Mouse (Mus musculus): ENCODE data around the gene Ralgps2. TPM values are rescaled to one million over a fixed set of nuclear protein-coding genes. Genes with fewer than 3 reads are reported as not detected.

Gene Ralgps2
- polyA plus RNA-seq, 1 experiment from 2014 or later: 34.1 TPM

GRCm38 (mm10) chr1:156901689-156902088 is 37.7 kb downstream of the Ralgps2 start:
- no peak for TF ChIP-seq CTCF (IDR thresholded peaks at IDR 0.05; ENCODE audit: low read depth)
- no peak overlapping the region for H3K4me2 ChIP-seq (replicated peaks; ENCODE audit: low read depth)
- 88% methylated on average over 6 of the region's 6 CpGs for WGBS
- H3K36me3 ChIP-seq (ENCODE audit: control insufficient read depth, insufficient read depth): 0 out of 2 replicates have a peak, but pooled peaks cover 4% of the 10 kb centered on the region
- H3K9me3 ChIP-seq (ENCODE audit: control insufficient read depth): no peaks in the 10 kb centered on the region
- no peaks in the 10 kb centered on the region for H3K27me3 ChIP-seq (replicated peaks; ENCODE audit: control insufficient read depth, insufficient read depth, low read length)
- H3K4me1 ChIP-seq (replicated peaks; ENCODE audit: control insufficient read depth, insufficient read depth, low read length): no peaks in the 10 kb centered on the region; the same call in 1 of the 2 replicates
- no peak overlapping the region for H3K27ac ChIP-seq (ENCODE audit: low read depth, low read length)
- no peak for ATAC-seq
- no peak overlapping the region for H3K9ac ChIP-seq (ENCODE audit: low read depth, low read length)
- H3K4me3 ChIP-seq (ENCODE audit: low read depth, low read length): no peak overlapping the region

GRCm38 (mm10) chr1:156891561-156891960 is 47.9 kb downstream of the Ralgps2 start:
- no peak overlapping the region for H3K4me2 ChIP-seq (replicated peaks; ENCODE audit: low read depth)
- H3K36me3 ChIP-seq (ENCODE audit: control insufficient read depth, insufficient read depth): peaks cover 3% of the 10 kb centered on the region; the same call in 1 of the 2 replicates
- peak; percentile 43 for TF ChIP-seq CTCF (IDR thresholded peaks at IDR 0.05; ENCODE audit: low read depth)
- H3K4me3 ChIP-seq (ENCODE audit: low read depth, low read length): no peak overlapping the region
- H3K9me3 ChIP-seq (ENCODE audit: control insufficient read depth): no peaks in the 10 kb centered on the region
- H3K27me3 ChIP-seq (replicated peaks; ENCODE audit: control insufficient read depth, insufficient read depth, low read length): no peaks in the 10 kb centered on the region
- H3K4me1 ChIP-seq (replicated peaks; ENCODE audit: control insufficient read depth, insufficient read depth, low read length): no peaks in the 10 kb centered on the region
- no peak overlapping the region for H3K27ac ChIP-seq (ENCODE audit: low read depth, low read length)
- WGBS: 93% methylated on average over 4 of the region's 4 CpGs
- no peak overlapping the region for H3K9ac ChIP-seq (ENCODE audit: low read depth, low read length)
- no peak for ATAC-seq

- Histone ChIP-seq H3K27me3 (replicated peaks; ENCODE audit: control insufficient read depth, insufficient read depth, low read length) (no peaks in the 10 kb centered on the region), H3K27ac (ENCODE audit: low read depth, low read length) (no peak overlapping the region), H3K4me3 (ENCODE audit: low read depth, low read length) (no peak overlapping the region), H3K9ac (ENCODE audit: low read depth, low read length) (no peak overlapping the region), H3K4me1 (replicated peaks; ENCODE audit: control insufficient read depth, insufficient read depth, low read length) (no peaks in the 10 kb centered on the region), H3K4me2 (replicated peaks; ENCODE audit: low read depth) (no peak overlapping the region), H3K36me3 (ENCODE audit: control insufficient read depth, insufficient read depth) (peaks cover 3% of the 10 kb centered on the region; the same call in 1 of the 2 replicates), H3K9me3 (ENCODE audit: control insufficient read depth) (no peaks in the 10 kb centered on the region)
- peak; percentile 39 for TF ChIP-seq CTCF (IDR thresholded peaks at IDR 0.05; ENCODE audit: low read depth)
- no peak for ATAC-seq
- WGBS: 93% methylated on average over 4 of the region's 4 CpGs
Measured at GRCm38 (mm10) chr1:156888830-156889229, 50.6 kb downstream of the Ralgps2 start.

- Histone ChIP-seq H3K27ac (ENCODE audit: low read depth, low read length) (no peak overlapping the region), H3K4me3 (ENCODE audit: low read depth, low read length) (no peak overlapping the region)
- 86% methylated on average over 2 of the region's 2 CpGs for WGBS
Measured at GRCm38 (mm10) chr1:156885879-156886278, 53.5 kb downstream of the Ralgps2 start.

GRCm38 (mm10) chr1:156884782-156885181 is 54.6 kb downstream of the Ralgps2 start:
- Histone ChIP-seq H3K27me3 (replicated peaks; ENCODE audit: control insufficient read depth, insufficient read depth, low read length) (no peaks in the 10 kb centered on the region), H3K9me3 (ENCODE audit: control insufficient read depth) (no peaks in the 10 kb centered on the region)
- 81% methylated on average over 2 of the region's 2 CpGs for WGBS

More at GRCm38 (mm10) chr1:156885879-156886278, 53.5 kb downstream of the Ralgps2 start:
- H3K4me1 ChIP-seq (replicated peaks; ENCODE audit: control insufficient read depth, insufficient read depth, low read length): no peaks in the 10 kb centered on the region
- ATAC-seq: no peak
- peak; percentile 47 for TF ChIP-seq CTCF (IDR thresholded peaks at IDR 0.05; ENCODE audit: low read depth)
- H3K4me2 ChIP-seq (replicated peaks; ENCODE audit: low read depth): no peak overlapping the region
- H3K36me3 ChIP-seq (ENCODE audit: control insufficient read depth, insufficient read depth): peaks cover 9% of the 10 kb centered on the region
- H3K9ac ChIP-seq (ENCODE audit: low read depth, low read length): no peak overlapping the region
- H3K9me3 ChIP-seq (ENCODE audit: control insufficient read depth): no peaks in the 10 kb centered on the region
- H3K27me3 ChIP-seq (replicated peaks; ENCODE audit: control insufficient read depth, insufficient read depth, low read length): no peaks in the 10 kb centered on the region

GRCm38 (mm10) chr1:156870616-156871015 is 68.8 kb downstream of the Ralgps2 start:
- H3K9me3 ChIP-seq (ENCODE audit: control insufficient read depth): no peaks in the 10 kb centered on the region
- no peak overlapping the region for H3K9ac ChIP-seq (ENCODE audit: low read depth, low read length)
- TF ChIP-seq CTCF (IDR thresholded peaks at IDR 0.05; ENCODE audit: low read depth): no peak
- H3K36me3 ChIP-seq (ENCODE audit: control insufficient read depth, insufficient read depth): no peaks in the 10 kb centered on the region
- no peak overlapping the region for H3K4me3 ChIP-seq (ENCODE audit: low read depth, low read length)
- 87% methylated on average over 4 of the region's 4 CpGs for WGBS
- H3K27me3 ChIP-seq (replicated peaks; ENCODE audit: control insufficient read depth, insufficient read depth, low read length): no peaks in the 10 kb centered on the region
- no peak overlapping the region for H3K4me2 ChIP-seq (replicated peaks; ENCODE audit: low read depth)
- H3K4me1 ChIP-seq (replicated peaks; ENCODE audit: control insufficient read depth, insufficient read depth, low read length): no peaks in the 10 kb centered on the region
- no peak for ATAC-seq
- no peak overlapping the region for H3K27ac ChIP-seq (ENCODE audit: low read depth, low read length)

More at GRCm38 (mm10) chr1:156884782-156885181, 54.6 kb downstream of the Ralgps2 start:
- no peak overlapping the region for H3K4me3 ChIP-seq (ENCODE audit: low read depth, low read length)
- no peak overlapping the region for H3K9ac ChIP-seq (ENCODE audit: low read depth, low read length)
- no peak overlapping the region for H3K27ac ChIP-seq (ENCODE audit: low read depth, low read length)
- TF ChIP-seq CTCF (IDR thresholded peaks at IDR 0.05; ENCODE audit: low read depth): no peak
- H3K36me3 ChIP-seq (ENCODE audit: control insufficient read depth, insufficient read depth): peaks cover 9% of the 10 kb centered on the region
- ATAC-seq: no peak
- no peak overlapping the region for H3K4me2 ChIP-seq (replicated peaks; ENCODE audit: low read depth)
- no peaks in the 10 kb centered on the region for H3K4me1 ChIP-seq (replicated peaks; ENCODE audit: control insufficient read depth, insufficient read depth, low read length)

GRCm38 (mm10) chr1:156870028-156870427 is 69.4 kb downstream of the Ralgps2 start:
- TF ChIP-seq CTCF (IDR thresholded peaks at IDR 0.05; ENCODE audit: low read depth): no peak
- no peaks in the 10 kb centered on the region for H3K9me3 ChIP-seq (ENCODE audit: control insufficient read depth)
- H3K4me1 ChIP-seq (replicated peaks; ENCODE audit: control insufficient read depth, insufficient read depth, low read length): no peaks in the 10 kb centered on the region
- H3K9ac ChIP-seq (ENCODE audit: low read depth, low read length): no peak overlapping the region
- no peak for ATAC-seq
- no peak overlapping the region for H3K27ac ChIP-seq (ENCODE audit: low read depth, low read length)
- no peak overlapping the region for H3K4me2 ChIP-seq (replicated peaks; ENCODE audit: low read depth)
- no peak overlapping the region for H3K4me3 ChIP-seq (ENCODE audit: low read depth, low read length)
- 57% methylated on average over 5 of the region's 5 CpGs for WGBS
- H3K27me3 ChIP-seq (replicated peaks; ENCODE audit: control insufficient read depth, insufficient read depth, low read length): no peaks in the 10 kb centered on the region
- no peaks in the 10 kb centered on the region for H3K36me3 ChIP-seq (ENCODE audit: control insufficient read depth, insufficient read depth)

All from intestine, postnatal 0 days (tissue).